Mouse (Mus musculus) olfactory bulb, adult 2 months (tissue): ENCODE data around the gene Gm5134. TPM values are rescaled to one million over a fixed set of nuclear protein-coding genes. Genes with fewer than 3 reads are reported as not detected.

Experiments used
- H3K27ac ChIP-seq: fragments of 200-500 bp; 2 replicates; pipeline ENCODE4 v1.5.1; 2012; ENCODE audit warnings: low read depth, low read length; ENCODE audit not compliant: insufficient read depth
- H3K4me1 ChIP-seq: fragments of 200-500 bp; 2 replicates; pipeline ENCODE4 v1.6.1; 2012; ENCODE audit warnings: low read length; ENCODE audit not compliant: control insufficient read depth, insufficient read depth
- H3K4me3 ChIP-seq: fragments of 200-500 bp; 2 replicates; pipeline ENCODE4 v1.5.1; 2012; ENCODE audit warnings: mild to moderate bottlenecking, low read depth, low read length, moderate library complexity; ENCODE audit not compliant: insufficient read depth
- CTCF ChIP-seq: fragments of 200-500 bp; IDR thresholded peaks from 2 replicates; pipeline ENCODE4 v1.5.1; 2012; ENCODE audit warnings: low read depth, mild to moderate bottlenecking, low read length, moderate library complexity; ENCODE audit not compliant: insufficient read depth
- POLR2A ChIP-seq: fragments of 200-500 bp; IDR thresholded peaks from 2 replicates; pipeline ENCODE4 v1.6.1; 2012; ENCODE audit warnings: mild to moderate bottlenecking, low read depth, low read length, moderate library complexity; ENCODE audit not compliant: insufficient read depth
- WGBS: fragments of 180-500 bp; shearing (Covaris S2); methylation state at CpG from one replicate; pipeline ENCODE4 v1.1.7; 2018; 5-methylcytosine and 5-hydroxymethylcytosine counted together
- polyA plus RNA-seq: library from polyadenylated mRNA; stranded (reverse); fragments of >200 nt; gene quantifications from 2 replicates; pipeline ENCODE4 v1.2.4, GENCODE M21; 2012; ENCODE audit warnings: low replicate concordance; ENCODE audit not compliant: missing spikeins, insufficient read depth, insufficient read length

The Gm5134 gene
- not detected in 2 replicates for polyA plus RNA-seq

DNA sequence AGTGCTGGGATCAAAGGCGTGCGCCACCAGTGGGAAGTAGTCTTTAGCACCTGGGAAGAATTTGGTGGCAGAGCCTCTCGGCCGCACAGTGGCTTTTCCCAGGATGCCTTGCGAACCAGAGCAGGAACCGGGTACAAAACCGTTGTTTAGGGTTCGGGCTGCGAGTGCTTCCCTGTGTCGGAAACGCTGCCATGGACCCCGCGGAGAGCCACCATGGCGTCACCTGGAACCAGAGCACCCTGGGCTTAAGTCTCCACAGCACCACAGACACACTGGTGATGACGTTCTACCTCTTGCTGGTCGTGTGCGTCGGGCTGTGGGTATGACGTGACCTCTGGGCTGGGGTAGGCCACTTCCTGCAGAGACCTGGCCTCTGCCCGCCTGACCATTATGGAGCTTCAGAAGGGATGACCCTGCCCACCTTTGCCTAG lies at the start of gene Gm5134:
Gene Gm5134, plus strand, starts transcription at position 134 of the 431 bp plus-strand sequence.
- no peak for TF ChIP-seq POLR2A
- TF ChIP-seq CTCF = no peak
- Histone ChIP-seq H3K4me3 (peak within 1 kb of the TSS; percentile 12; the same call in 1 of the 2 replicates), H3K27ac (no peak within 1 kb of the TSS), H3K4me1 (peaks cover 16% of the 10 kb centered on the region)
- WGBS = 37% methylated on average over 20 of the region's 20 CpGs

DNA sequence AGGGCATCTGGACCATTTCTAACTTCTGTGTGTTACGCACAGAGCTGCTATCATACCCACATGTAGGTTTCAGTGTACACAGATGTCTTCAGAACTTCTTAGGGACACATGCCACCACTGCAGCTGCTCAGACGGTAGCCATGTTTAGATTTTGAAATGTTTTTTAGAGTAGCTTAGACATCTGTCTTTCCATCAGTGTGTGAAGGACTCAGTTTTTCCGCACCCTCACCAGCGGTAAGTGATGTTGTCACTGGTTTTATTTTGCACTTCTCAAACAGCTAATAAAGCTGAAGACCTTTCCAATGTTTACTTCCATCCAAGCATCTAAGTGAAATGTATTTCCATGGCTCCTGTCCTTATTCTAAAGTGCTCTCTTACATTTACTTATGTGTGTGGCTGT lies 47.4 kb upstream of the Gm5134 start:
- no peak for TF ChIP-seq POLR2A
- Histone ChIP-seq H3K4me1 (no peaks in the 10 kb centered on the region), H3K27ac (no peak overlapping the region), H3K4me3 (no peak overlapping the region)
- 92% methylated on average over 4 of the region's 4 CpGs for WGBS

DNA sequence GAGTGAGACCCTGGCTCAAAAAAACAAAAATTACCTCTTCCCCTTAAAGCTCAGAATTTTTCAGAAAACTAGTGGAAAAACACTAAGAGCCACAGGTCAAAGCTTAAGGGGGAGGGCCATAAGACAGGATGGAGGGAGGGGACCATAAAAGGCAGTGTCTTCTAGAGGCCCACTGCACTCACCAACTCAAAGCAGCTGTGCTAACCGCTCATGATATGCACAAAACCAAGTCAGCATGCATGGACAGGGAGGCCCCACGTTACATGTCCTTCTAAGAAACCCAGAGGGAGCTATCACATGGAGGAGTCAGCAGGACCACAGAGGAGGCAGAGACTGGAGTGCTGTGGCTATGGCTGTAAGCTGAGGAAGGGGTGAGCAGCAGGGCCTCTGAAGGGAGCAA lies 43.6 kb upstream of the Gm5134 start:
- TF ChIP-seq CTCF (no peak), POLR2A (no peak)
- Histone ChIP-seq H3K4me1 (peaks cover 5% of the 10 kb centered on the region; the same call in 1 of the 2 replicates), H3K4me3 (no peak overlapping the region), H3K27ac (no peak overlapping the region)
- 85% methylated on average over 2 of the region's 2 CpGs for WGBS

DNA sequence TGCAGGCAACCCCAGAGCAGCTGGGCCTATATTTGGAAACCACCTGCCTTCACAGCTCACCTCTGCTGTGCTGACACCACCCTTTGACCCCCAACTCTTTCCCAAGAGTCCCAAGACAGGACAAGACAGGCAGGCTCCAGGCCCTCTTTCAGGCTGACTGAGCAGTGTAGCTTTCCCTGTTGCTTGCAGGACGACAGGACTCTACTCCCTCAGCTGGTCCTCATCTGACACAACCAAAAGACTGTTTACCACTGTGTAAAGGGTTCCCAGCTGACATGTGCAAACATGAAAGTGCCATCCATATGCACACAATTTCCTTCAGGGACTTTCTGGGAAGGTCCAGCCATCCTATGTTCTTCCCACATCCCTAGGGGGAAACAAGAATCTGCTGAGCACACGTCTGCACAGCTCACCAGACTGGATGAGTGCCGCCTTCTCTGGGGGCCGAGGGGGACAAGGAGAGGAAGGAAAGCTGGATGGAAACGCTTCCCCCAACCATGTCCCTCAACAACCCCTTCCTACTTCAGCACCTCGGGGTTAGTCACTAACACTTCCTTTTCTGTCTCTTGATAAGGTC lies 41.2 kb upstream of the Gm5134 start:
- WGBS = 70% methylated on average over 6 of the region's 6 CpGs
- H3K27ac ChIP-seq = no peak overlapping the region
- H3K4me3 ChIP-seq = no peak overlapping the region
- H3K4me1 ChIP-seq = peaks cover 11% of the 10 kb centered on the region; the same call in 1 of the 2 replicates
- TF ChIP-seq CTCF (no peak), POLR2A (no peak)

DNA sequence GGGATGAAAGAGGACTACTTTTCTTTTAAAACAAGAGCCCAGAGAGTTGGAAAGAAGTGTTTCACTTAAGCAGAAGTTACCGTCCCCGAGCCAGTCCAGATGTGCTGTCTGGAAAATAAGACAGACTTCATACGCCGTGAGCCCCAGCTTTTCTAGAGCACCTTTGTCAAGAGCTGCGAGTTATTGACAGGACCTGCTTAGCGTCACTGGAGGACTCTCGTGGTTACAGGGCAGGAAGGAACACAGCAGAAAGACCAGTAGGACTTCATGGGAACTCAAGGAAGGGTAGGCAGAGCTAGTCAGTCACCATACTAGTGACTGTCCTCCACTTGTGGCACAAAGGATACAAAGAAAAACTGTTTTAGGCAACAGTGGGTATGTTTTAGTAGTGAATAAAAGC lies 38.8 kb upstream of the Gm5134 start:
- no peak for TF ChIP-seq CTCF
- TF ChIP-seq POLR2A = no peak
- 78% methylated on average over 7 of the region's 7 CpGs for WGBS
- Histone ChIP-seq H3K4me3 (no peak overlapping the region), H3K4me1 (peaks cover 21% of the 10 kb centered on the region), H3K27ac (no peak overlapping the region)

DNA sequence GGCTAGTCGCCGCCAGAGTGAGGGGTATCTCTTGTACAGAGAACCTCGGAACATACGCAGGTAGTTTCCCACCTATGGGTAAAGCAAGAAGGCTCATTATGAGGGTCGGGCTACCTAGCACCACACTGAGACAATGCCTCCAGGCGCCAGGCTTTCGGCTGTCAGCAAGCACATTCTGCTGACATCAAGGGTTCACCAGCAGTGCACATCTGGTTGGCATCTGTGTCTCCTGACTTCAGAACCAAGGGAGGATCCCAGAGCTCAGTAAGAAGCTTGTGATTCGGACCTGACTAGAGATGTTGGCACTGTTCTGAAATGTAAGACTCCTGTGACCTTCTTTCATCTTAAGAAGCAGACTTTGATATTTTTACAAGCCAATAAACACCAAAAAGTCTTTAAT lies 37.5 kb upstream of the Gm5134 start:
- Histone ChIP-seq H3K27ac (no peak overlapping the region), H3K4me1 (peaks cover 23% of the 10 kb centered on the region), H3K4me3 (no peak overlapping the region)
- TF ChIP-seq CTCF = no peak
- no peak for TF ChIP-seq POLR2A
- 79% methylated on average over 8 of the region's 8 CpGs for WGBS

DNA sequence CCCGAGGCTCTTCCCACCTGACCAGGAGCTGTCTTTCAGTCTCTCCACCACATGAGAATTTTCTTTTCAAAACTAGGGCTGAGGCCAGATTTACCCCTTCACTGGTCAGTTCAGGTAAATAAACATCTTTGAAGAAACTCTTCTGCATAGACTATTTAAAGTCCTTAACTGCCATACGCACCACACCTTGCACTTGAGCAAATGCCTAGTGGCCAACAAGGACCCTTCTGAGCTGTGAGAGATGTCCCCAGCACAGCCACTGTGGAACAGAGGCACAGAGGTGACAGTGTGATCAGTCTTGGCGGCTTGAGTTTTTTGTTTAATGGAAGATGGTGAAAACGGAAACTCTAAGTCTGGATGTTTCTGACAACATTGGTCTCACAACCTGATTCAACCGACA lies 35.3 kb upstream of the Gm5134 start:
- TF ChIP-seq POLR2A (no peak), CTCF (no peak)
- Histone ChIP-seq H3K27ac (no peak overlapping the region), H3K4me1 (peaks cover 26% of the 10 kb centered on the region), H3K4me3 (no peak overlapping the region)
- WGBS = 79% methylated on average over 5 of the region's 5 CpGs

DNA sequence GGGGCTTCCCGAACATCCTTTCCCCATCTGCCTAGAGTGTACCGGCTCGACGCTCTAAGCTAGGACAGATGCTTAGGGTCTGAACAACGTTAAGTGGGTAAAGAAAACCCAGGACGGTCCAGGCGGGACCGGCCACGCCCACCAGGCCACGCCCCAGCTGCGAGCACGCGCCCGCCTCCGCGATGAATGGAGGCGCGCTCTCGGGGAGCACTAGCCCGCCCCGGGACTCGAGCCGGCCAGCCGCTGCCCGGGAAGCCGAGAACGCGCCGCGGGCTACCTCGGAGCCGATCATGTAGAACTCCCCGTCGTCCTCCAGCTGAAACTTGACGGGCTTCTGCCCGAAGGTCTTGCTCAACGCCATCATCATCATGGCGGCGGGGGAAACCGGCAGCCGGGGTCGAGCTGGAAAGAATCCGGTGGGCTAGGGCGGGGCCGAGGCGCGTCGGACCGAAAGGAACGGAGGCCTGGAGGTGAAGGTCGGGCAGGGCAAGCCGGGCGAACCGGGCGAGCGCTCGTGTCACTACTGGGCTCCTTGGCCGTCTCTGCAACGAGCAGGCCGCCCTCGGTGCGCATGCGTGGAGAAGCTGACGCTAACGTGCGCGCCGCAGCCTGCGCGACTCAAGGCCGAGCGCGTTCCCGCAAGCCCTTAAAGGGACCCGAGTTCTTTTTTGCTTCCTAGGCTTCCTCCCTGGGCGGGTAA lies 33.1 kb upstream of the Gm5134 start, which contains the start of gene Smarcb1:
Gene Smarcb1, minus strand, starts transcription at position 592 of the 700 bp plus-strand sequence.
- Histone ChIP-seq H3K4me3 (peak within 1 kb of the TSS; percentile 63), H3K27ac (peak within 1 kb of the TSS; percentile 88), H3K4me1 (peaks cover 18% of the 10 kb centered on the region)
- under 1% methylated on average over 76 of the region's 76 CpGs for WGBS
- TF ChIP-seq POLR2A (peak; percentile 92), CTCF (no peak)

DNA sequence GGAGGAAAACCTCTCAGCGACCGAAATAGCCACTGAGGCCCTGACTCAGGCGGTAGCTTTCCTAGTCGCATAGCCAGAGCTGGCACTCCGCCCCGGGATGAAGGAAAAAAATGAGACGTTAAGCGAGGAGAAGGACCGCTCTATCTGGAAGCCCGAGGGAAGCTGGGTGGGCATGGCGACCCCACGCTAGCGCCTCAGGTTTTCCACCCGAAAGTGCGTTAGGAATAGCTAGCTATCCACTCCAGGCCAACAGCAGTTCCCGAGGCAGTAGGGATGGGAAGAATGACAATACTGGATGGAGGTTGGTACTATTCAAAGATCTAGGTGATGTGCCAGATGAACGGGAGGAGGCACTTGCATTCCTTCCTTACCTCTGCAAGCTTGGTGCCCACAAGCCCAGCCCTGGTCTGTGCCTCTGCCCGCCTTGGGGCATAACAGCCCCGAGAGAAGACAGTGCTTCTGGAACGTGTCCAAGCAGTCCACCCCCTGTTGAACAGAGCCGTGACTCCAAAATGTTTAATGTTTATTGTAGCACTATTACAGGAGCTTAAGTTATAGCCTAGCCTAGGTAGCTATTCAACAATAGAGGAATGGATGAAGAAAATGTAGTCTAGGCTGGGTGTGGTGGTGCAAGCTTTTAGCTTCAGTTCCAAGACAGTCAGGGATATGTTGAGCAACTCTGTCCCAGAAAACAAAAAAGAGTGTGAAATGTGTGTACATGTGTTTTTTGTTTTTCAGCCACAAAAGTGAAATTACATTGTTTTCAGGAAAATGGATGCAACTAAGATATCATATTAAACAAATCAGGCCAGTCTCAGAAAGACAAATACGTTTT lies 32.4 kb upstream of the Gm5134 start:
- peak; percentile 23 for TF ChIP-seq POLR2A
- TF ChIP-seq CTCF = no peak
- peak overlapping the region; percentile 63 for H3K4me3 ChIP-seq
- 3% methylated on average over 22 of the region's 22 CpGs for WGBS
- peaks cover 14% of the 10 kb centered on the region for H3K4me1 ChIP-seq
- H3K27ac ChIP-seq = peak overlapping the region; percentile 88
